Mouse (Mus musculus) stomach, postnatal 0 days (tissue): ENCODE measurements around the gene Pld4. TPM values are rescaled to one million over a fixed set of nuclear protein-coding genes. Genes with fewer than 3 reads are reported as not detected.

Experiments
- ATAC-seq: fragments of 200-750 bp; cut with Nextera tagmentation; 2 replicates; pipeline ENCODE4 v1.8.0; 2017; ENCODE audit not compliant: low FRiP score, low TSS enrichment
- DNase-seq: peaks from one replicate; pipeline ENCODE4 v3.0.0-alpha.2; 2016; ENCODE audit warnings: low spot score
- H3K27ac ChIP-seq: fragments of 300-500 bp; sonication (generic); replicated peaks from 2 replicates; pipeline ENCODE4 v1.5.1; 2014; ENCODE audit warnings: mild to moderate bottlenecking, control low read depth
- H3K27me3 ChIP-seq: fragments of 300-500 bp; sonication (generic); 2 replicates; pipeline ENCODE4 v1.6.1; 2014; ENCODE audit warnings: low read length; ENCODE audit not compliant: control insufficient read depth, insufficient read depth
- H3K36me3 ChIP-seq: fragments of 300-500 bp; sonication (generic); 2 replicates; pipeline ENCODE4 v1.6.1; 2014; ENCODE audit warnings: low read length, mixed read lengths; ENCODE audit not compliant: control insufficient read depth, insufficient read depth
- H3K4me1 ChIP-seq: fragments of 300-500 bp; sonication (generic); replicated peaks from 2 replicates; pipeline ENCODE4 v1.6.1; 2014; ENCODE audit warnings: antibody characterized with exemption; ENCODE audit not compliant: control insufficient read depth, insufficient read depth
- H3K4me2 ChIP-seq: fragments of 300-500 bp; sonication (generic); replicated peaks from 2 replicates; pipeline ENCODE4 v1.6.1; 2014; ENCODE audit warnings: low read depth, mild to moderate bottlenecking, control low read depth, moderate library complexity
- H3K4me3 ChIP-seq: fragments of 300-500 bp; sonication (generic); 2 replicates; pipeline ENCODE4 v1.5.1; 2014; ENCODE audit warnings: low read depth, low read length, control low read depth
- H3K9ac ChIP-seq: fragments of 300-500 bp; sonication (generic); 2 replicates; pipeline ENCODE4 v1.6.1; 2014; ENCODE audit warnings: mild to moderate bottlenecking, low read length, control low read depth, mixed read lengths
- H3K9me3 ChIP-seq: fragments of 300-500 bp; sonication (generic); 2 replicates; pipeline ENCODE4 v1.6.1; 2016; ENCODE audit warnings: low read length; ENCODE audit not compliant: control insufficient read depth
- CTCF ChIP-seq: IDR thresholded peaks from 2 replicates; pipeline ENCODE4 v1.5.1; 2016; ENCODE audit warnings: antibody characterized with exemption, low read depth, mild to moderate bottlenecking, moderate library complexity
- EP300 ChIP-seq: optimal IDR thresholded peaks from 2 replicates; pipeline ENCODE3; 2016; ENCODE audit warnings: antibody characterized with exemption
- WGBS: fragments of 180-500 bp; shearing (Covaris S2); extraction: QIAGEN DNeasy Blood & Tissue Kit; methylation state at CpG from one replicate; pipeline ENCODE4 v1.1.7; 2014; 5-methylcytosine and 5-hydroxymethylcytosine counted together
- polyA plus RNA-seq: library from polyadenylated mRNA; unstranded; fragments of >200 nt; fragmentation: Nextera tagmentation; extraction: Ambion mirVana; gene quantifications from 2 replicates; pipeline ENCODE4 v1.2.1, GENCODE M21; 2015

Gene Pld4
- polyA plus RNA-seq, 1 experiment from 2014 or later: 9.8 TPM

DNA sequence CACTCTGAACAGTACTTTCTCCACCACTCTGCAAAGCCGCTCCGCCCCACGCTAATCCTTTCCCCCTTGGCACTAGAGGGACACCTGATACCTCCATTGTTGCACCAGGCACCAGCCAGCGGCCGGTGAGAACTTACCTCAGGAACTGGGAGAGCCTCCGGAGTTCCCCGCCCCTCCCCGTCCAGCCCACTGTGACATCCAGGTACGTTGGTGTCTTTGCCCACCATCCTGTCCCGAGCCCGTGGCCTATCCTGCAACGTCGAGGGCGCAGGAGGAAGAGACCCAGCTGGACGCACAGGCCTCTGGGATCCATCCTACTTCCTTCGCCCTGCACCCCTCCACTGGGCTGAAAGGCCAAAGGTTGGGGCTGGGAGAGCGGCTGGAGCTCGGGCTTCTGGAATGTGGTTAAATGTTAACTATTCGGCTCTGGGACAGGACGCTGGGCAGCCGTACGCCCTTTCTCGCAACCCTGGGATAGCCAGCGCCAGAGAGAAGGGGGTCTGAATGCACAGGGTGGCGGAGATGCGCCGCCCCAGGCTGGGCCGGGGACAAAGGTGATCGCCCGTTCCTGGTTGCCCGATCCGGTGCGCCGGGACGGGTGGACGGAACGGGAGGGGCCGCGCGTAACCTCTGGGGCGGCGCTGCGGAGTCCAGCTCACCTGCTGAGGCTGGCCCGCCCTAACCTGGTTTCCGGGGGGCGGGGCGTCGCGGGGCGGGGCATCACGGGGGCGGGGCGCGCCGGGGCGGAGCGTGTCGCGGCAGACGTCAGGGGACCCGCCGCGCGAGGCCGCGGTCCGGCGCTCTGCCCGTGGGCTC lies 38.8 kb upstream of the Pld4 start:
- Histone ChIP-seq H3K9ac (peak overlapping the region; percentile 90), H3K27me3 (no peaks in the 10 kb centered on the region), H3K9me3 (no peaks in the 10 kb centered on the region), H3K4me3 (peak overlapping the region; percentile 81), H3K4me1 (peaks cover 2% of the 10 kb centered on the region; the same call in 1 of the 2 replicates), H3K27ac (peak overlapping the region; percentile 96), H3K36me3 (no peaks in the 10 kb centered on the region), H3K4me2 (peak overlapping the region; percentile 94)
- WGBS: 8% methylated on average over 43 of the region's 69 CpGs
- ATAC-seq (peak; percentile 80), DNase-seq (peak; percentile 96)
- no peak for TF ChIP-seq EP300
- TF ChIP-seq CTCF: peak; percentile 46

- H3K27ac ChIP-seq: peak overlapping the region; percentile 96
- under 1% methylated on average over 31 of the region's 75 CpGs for WGBS
- H3K9ac ChIP-seq: peak overlapping the region; percentile 90
- TF ChIP-seq CTCF: no peak
- TF ChIP-seq EP300: no peak
- no peaks in the 10 kb centered on the region for H3K27me3 ChIP-seq
- peak overlapping the region; percentile 81 for H3K4me3 ChIP-seq
- DNase-seq (peak; percentile 88), ATAC-seq (peak; percentile 64)
- H3K36me3 ChIP-seq: no peaks in the 10 kb centered on the region
- H3K4me1 ChIP-seq: peaks cover 2% of the 10 kb centered on the region; the same call in 1 of the 2 replicates
- no peaks in the 10 kb centered on the region for H3K9me3 ChIP-seq
- peak overlapping the region; percentile 94 for H3K4me2 ChIP-seq
Observed at GRCm38 (mm10) chr12:112722240-112723027, 38.0 kb upstream of the Pld4 start.

- Histone ChIP-seq H3K4me3 (peak overlapping the region; percentile 81), H3K9me3 (no peaks in the 10 kb centered on the region), H3K9ac (peak overlapping the region; percentile 90), H3K4me1 (peaks cover 2% of the 10 kb centered on the region; the same call in 1 of the 2 replicates), H3K27ac (peak overlapping the region; percentile 96), H3K36me3 (no peaks in the 10 kb centered on the region), H3K27me3 (no peaks in the 10 kb centered on the region), H3K4me2 (peak overlapping the region; percentile 94)
- DNase-seq: no peak
- 6% methylated on average over 5 of the region's 5 CpGs for WGBS
- TF ChIP-seq CTCF: no peak
- no peak for TF ChIP-seq EP300
- no peak for ATAC-seq
Observed at GRCm38 (mm10) chr12:112723028-112723330, 37.5 kb upstream of the Pld4 start.

- Histone ChIP-seq H3K4me2 (peak overlapping the region; percentile 94), H3K27me3 (no peaks in the 10 kb centered on the region), H3K36me3 (no peaks in the 10 kb centered on the region), H3K9me3 (no peaks in the 10 kb centered on the region), H3K27ac (peak overlapping the region; percentile 96), H3K4me1 (peaks cover 2% of the 10 kb centered on the region; the same call in 1 of the 2 replicates), H3K4me3 (peak overlapping the region; percentile 81), H3K9ac (peak overlapping the region; percentile 90; the same call in 1 of the 2 replicates)
- no peak for TF ChIP-seq EP300
- ATAC-seq (no peak), DNase-seq (no peak)
- 76% methylated on average over 6 of the region's 6 CpGs for WGBS
Observed at GRCm38 (mm10) chr12:112723445-112723844, 37.0 kb upstream of the Pld4 start.

GRCm38 (mm10) chr12:112724077-112724805 lies 36.2 kb upstream of the Pld4 start:
- Histone ChIP-seq H3K27me3 (no peaks in the 10 kb centered on the region), H3K27ac (no peak overlapping the region), H3K4me3 (no peak overlapping the region), H3K9ac (no peak overlapping the region), H3K4me1 (peaks cover 2% of the 10 kb centered on the region; the same call in 1 of the 2 replicates), H3K4me2 (peak overlapping the region; percentile 25; the same call in 1 of the 2 replicates), H3K36me3 (no peaks in the 10 kb centered on the region), H3K9me3 (no peaks in the 10 kb centered on the region)
- TF ChIP-seq EP300: no peak
- TF ChIP-seq CTCF: peak; percentile 80
- DNase-seq (peak; percentile 87), ATAC-seq (peak; percentile 41)
- WGBS: 73% methylated on average over 11 of the region's 11 CpGs
